Mouse (Mus musculus): ENCODE results near the gene Dmrtc2. TPM values are rescaled to one million over a fixed set of nuclear protein-coding genes. Genes with fewer than 3 reads are reported as not detected.
"Not testable (repeated sequence)": the region's sequence is repeated elsewhere in the genome, so short reads cannot be mapped to it uniquely, and the experiment has no call there.

Gene Dmrtc2
- polyA plus RNA-seq, 1 experiment from 2014 or later: not detected

- Histone ChIP-seq H3K4me3 (ENCODE audit: inconsistent target) (peak overlapping the region; percentile 84), H3K27ac (peak overlapping the region; percentile 72), H3K36me3 (ENCODE audit: inconsistent target) (peaks cover 39% of the 10 kb centered on the region), H3K79me2 (ENCODE audit: inconsistent target) (peaks cover 35% of the 10 kb centered on the region)
- WGBS (ENCODE audit: missing documents): 8% methylated on average over 9 of the region's 12 CpGs
Observed at GRCm38 (mm10) chr7:24885468-24886307, 15.8 kb downstream of the Dmrtc2 start.

- 37% methylated on average over 4 of the region's 4 CpGs for WGBS (ENCODE audit: missing documents)
- H3K4me3 ChIP-seq (ENCODE audit: inconsistent target): peak overlapping the region; percentile 84
- H3K79me2 ChIP-seq (ENCODE audit: inconsistent target): peaks cover 35% of the 10 kb centered on the region
- peaks cover 39% of the 10 kb centered on the region for H3K36me3 ChIP-seq (ENCODE audit: inconsistent target)
- peak overlapping the region; percentile 72 for H3K27ac ChIP-seq
Observed at GRCm38 (mm10) chr7:24886308-24886633, 16.4 kb downstream of the Dmrtc2 start.

DNA sequence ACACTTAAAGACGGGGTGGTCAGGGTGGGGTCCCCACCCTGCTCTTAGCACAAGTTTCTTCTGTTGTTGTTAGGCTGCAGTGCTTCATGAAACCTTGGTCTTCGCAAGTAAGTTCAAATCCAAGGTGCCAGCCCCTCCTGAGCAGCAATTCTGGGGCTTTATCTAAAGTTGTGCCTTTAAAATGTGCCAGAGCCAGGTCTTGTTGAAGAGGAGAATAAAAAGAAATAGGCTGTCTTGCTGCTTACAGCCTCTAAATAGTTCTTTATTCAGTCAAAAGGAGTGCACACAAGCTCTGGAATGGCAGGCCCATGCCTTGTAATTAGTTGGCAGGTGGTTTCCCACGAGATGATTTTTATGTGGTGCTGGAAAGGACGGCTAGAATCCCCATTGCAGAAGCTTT, 17.2 kb downstream of the Dmrtc2 start:
- 80% methylated on average over 4 of the region's 4 CpGs for WGBS (ENCODE audit: missing documents)
- Histone ChIP-seq H3K27ac (no peak overlapping the region), H3K79me2 (ENCODE audit: inconsistent target) (peaks cover 35% of the 10 kb centered on the region), H3K4me3 (ENCODE audit: inconsistent target) (no peak overlapping the region), H3K36me3 (ENCODE audit: inconsistent target) (peaks cover 39% of the 10 kb centered on the region)

- H3K4me3 ChIP-seq (ENCODE audit: inconsistent target): no peak overlapping the region
- peaks cover 35% of the 10 kb centered on the region for H3K79me2 ChIP-seq (ENCODE audit: inconsistent target)
- H3K27ac ChIP-seq: no peak overlapping the region
- peaks cover 39% of the 10 kb centered on the region for H3K36me3 ChIP-seq (ENCODE audit: inconsistent target)
- 83% methylated on average over 6 of the region's 6 CpGs for WGBS (ENCODE audit: missing documents)
Observed at GRCm38 (mm10) chr7:24889431-24890220, 19.8 kb downstream of the Dmrtc2 start.

- H3K4me3 ChIP-seq (ENCODE audit: inconsistent target): no peak overlapping the region
- WGBS (ENCODE audit: missing documents): 35% methylated on average over 10 of the region's 10 CpGs
- H3K27ac ChIP-seq: no peak overlapping the region
Observed at GRCm38 (mm10) chr7:24890281-24891216, 20.7 kb downstream of the Dmrtc2 start.

GRCm38 (mm10) chr7:24891241-24892124, 21.6 kb downstream of the Dmrtc2 start:
- peaks cover 35% of the 10 kb centered on the region for H3K36me3 ChIP-seq (ENCODE audit: inconsistent target)
- no peak overlapping the region for H3K4me3 ChIP-seq (ENCODE audit: inconsistent target)
- peaks cover 16% of the 10 kb centered on the region for H3K79me2 ChIP-seq (ENCODE audit: inconsistent target)
- no peak overlapping the region for H3K27ac ChIP-seq
- WGBS (ENCODE audit: missing documents): 93% methylated on average over 3 of the region's 3 CpGs

More at GRCm38 (mm10) chr7:24890281-24891216, 20.7 kb downstream of the Dmrtc2 start:
- peaks cover 39% of the 10 kb centered on the region for H3K36me3 ChIP-seq (ENCODE audit: inconsistent target)
- H3K79me2 ChIP-seq (ENCODE audit: inconsistent target): peaks cover 26% of the 10 kb centered on the region

GRCm38 (mm10) chr7:24892125-24892583, 22.3 kb downstream of the Dmrtc2 start:
- Histone ChIP-seq H3K36me3 (ENCODE audit: inconsistent target) (peaks cover 29% of the 10 kb centered on the region), H3K27ac (no peak overlapping the region), H3K79me2 (ENCODE audit: inconsistent target) (peaks cover 10% of the 10 kb centered on the region), H3K4me3 (ENCODE audit: inconsistent target) (no peak overlapping the region)
- 71% methylated on average over 2 of the region's 2 CpGs for WGBS (ENCODE audit: missing documents)

DNA sequence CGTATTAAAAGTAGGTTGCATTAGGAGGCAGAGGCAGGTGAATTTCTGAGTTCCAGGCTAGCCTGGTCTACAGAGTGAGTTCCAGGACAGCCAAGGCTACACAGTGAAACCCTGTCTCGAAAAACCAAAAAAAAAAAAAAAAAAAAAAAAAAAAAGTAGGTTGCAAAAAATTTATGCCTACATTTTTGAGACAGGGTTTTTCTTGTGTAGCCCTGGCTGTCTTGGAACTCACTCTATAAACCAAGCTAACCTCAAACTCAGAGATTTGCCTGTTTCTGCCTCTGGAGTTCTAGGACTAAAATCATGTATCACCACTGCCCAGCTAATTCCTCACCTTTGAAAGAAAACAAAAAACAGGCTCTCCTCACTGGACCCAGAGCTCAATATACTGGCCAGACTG, 25.9 kb downstream of the Dmrtc2 start:
- not testable (repeated sequence) for H3K36me3 ChIP-seq (ENCODE audit: inconsistent target); H3K4me3 ChIP-seq (ENCODE audit: inconsistent target); H3K79me2 ChIP-seq (ENCODE audit: inconsistent target); H3K27ac ChIP-seq
- WGBS (ENCODE audit: missing documents): 100% methylated on average over 1 of the region's 2 CpGs

GRCm38 (mm10) chr7:24896269-24896668, 26.4 kb downstream of the Dmrtc2 start:
- Histone ChIP-seq H3K36me3 (ENCODE audit: inconsistent target) (no peaks in the 10 kb centered on the region), H3K4me3 (ENCODE audit: inconsistent target) (no peak overlapping the region), H3K79me2 (ENCODE audit: inconsistent target) (no peaks in the 10 kb centered on the region), H3K27ac (no peak overlapping the region)
- WGBS (ENCODE audit: missing documents): 97% methylated on average over 8 of the region's 8 CpGs

GRCm38 (mm10) chr7:24897224-24897623, 27.4 kb downstream of the Dmrtc2 start, which contains the start of gene Cd79a:
TSS of gene Cd79a (plus strand) at chr7:24897381.
- Histone ChIP-seq H3K36me3 (ENCODE audit: inconsistent target) (no peaks in the 10 kb centered on the region), H3K79me2 (ENCODE audit: inconsistent target) (no peaks in the 10 kb centered on the region), H3K27ac (no peak within 1 kb of the TSS), H3K4me3 (ENCODE audit: inconsistent target) (no peak within 1 kb of the TSS)
- 70% methylated on average over 12 of the region's 12 CpGs for WGBS (ENCODE audit: missing documents)

DNA sequence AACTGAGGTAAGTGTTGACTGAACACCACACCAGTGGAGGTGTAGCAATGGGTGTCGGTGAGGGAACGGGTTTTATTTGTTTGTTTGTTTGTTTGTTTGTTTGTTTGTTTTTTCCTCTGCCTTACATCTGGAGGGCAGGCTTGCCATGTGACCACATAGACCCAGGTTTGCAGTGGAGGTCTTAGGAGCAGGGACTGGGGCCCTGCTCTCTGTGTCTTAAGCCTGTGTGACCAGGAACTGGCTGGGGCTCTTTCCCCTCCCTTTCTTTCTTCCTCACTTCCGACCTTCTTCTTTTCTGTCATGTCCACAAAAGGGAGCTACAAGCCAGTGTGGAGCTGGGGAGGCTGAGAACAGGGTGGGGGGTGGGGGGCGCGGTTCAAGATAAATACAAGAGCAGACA, 28.1 kb downstream of the Dmrtc2 start:
- WGBS (ENCODE audit: missing documents): 80% methylated on average over 3 of the region's 5 CpGs
- H3K27ac ChIP-seq: no peak overlapping the region
- H3K79me2 ChIP-seq (ENCODE audit: inconsistent target): no peaks in the 10 kb centered on the region
- no peaks in the 10 kb centered on the region for H3K36me3 ChIP-seq (ENCODE audit: inconsistent target)
- H3K4me3 ChIP-seq (ENCODE audit: inconsistent target): no peak overlapping the region

DNA sequence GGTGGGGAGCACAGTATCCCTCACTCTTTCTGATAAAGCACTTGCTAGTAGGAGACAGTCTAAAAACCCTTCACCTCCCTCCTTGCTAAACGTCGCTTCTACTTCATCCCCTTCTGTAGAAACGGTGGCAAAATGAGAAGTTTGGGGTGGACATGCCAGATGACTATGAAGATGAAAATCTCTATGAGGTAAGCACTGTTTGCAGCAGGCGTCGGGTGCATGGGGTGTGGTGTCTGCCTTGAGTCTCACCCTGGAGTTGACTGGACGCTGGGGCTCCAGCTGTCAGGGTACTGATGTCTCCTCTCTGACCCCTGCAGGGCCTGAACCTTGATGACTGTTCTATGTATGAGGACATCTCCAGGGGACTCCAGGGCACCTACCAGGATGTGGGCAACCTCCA, 31.3 kb downstream of the Dmrtc2 start:
- Histone ChIP-seq H3K27ac (no peak overlapping the region), H3K4me3 (ENCODE audit: inconsistent target) (no peak overlapping the region), H3K79me2 (ENCODE audit: inconsistent target) (peaks cover 28% of the 10 kb centered on the region), H3K36me3 (ENCODE audit: inconsistent target) (no peaks in the 10 kb centered on the region)
- WGBS (ENCODE audit: missing documents): 42% methylated on average over 6 of the region's 6 CpGs

GRCm38 (mm10) chr7:24901842-24902241, 32.0 kb downstream of the Dmrtc2 start:
- whole genome bisulfite sequencing (ENCODE audit: missing documents): 13% methylated on average over 1 of the region's 1 CpGs
- Histone ChIP-seq H3K4me3 (ENCODE audit: inconsistent target) (peak overlapping the region; percentile 26; the same call in 1 of the 2 replicates), H3K27ac (peak overlapping the region; percentile 54; the same call in 1 of the 2 replicates), H3K79me2 (ENCODE audit: inconsistent target) (peaks cover 35% of the 10 kb centered on the region), H3K36me3 (ENCODE audit: inconsistent target) (0 out of 2 replicates have a peak, but pooled peaks cover 6% of the 10 kb centered on the region)

All from macrophage (primary cell).